Mouse (Mus musculus) lung, postnatal 0 days (tissue): ENCODE results near the gene Zglp1.
"Not testable (repeated sequence)": the region's sequence is repeated elsewhere in the genome, so short reads cannot be mapped to it uniquely, and the experiment has no call there.

Experiments used
- CTCF ChIP-seq: IDR thresholded peaks from 2 replicates; pipeline ENCODE4 v1.5.1; 2016; ENCODE audit warnings: antibody characterized with exemption, mild to moderate bottlenecking
- EP300 ChIP-seq: IDR thresholded peaks from 2 replicates; pipeline ENCODE4 v1.6.1; 2016; ENCODE audit warnings: antibody characterized with exemption, mild to moderate bottlenecking, control low read depth

GRCm38 (mm10) chr9:21044785-21045184 is 22.1 kb downstream of the Zglp1 start:
- not testable (repeated sequence) for TF ChIP-seq CTCF, EP300
